Mouse (Mus musculus) bone marrow, adult 2 months (tissue): ENCODE measurements around the gene Lsamp.

Source experiments
- CTCF ChIP-seq: fragments of 200-500 bp; IDR thresholded peaks from 2 replicates; pipeline ENCODE4 v1.5.1; 2011; ENCODE audit warnings: low read length, control low read depth; ENCODE audit not compliant: control insufficient read depth, insufficient read depth
- POLR2A ChIP-seq: fragments of 200-500 bp; IDR thresholded peaks from 2 replicates; pipeline ENCODE4 v1.6.1; 2011; ENCODE audit warnings: low read depth, mild to moderate bottlenecking, control low read depth, low read length, borderline replicate concordance; ENCODE audit not compliant: control insufficient read depth

- TF ChIP-seq POLR2A: no peak
- TF ChIP-seq CTCF: no peak
Measured at GRCm38 (mm10) chr16:40607509-40607908, 623.3 kb downstream of the Lsamp start.
